Mouse (Mus musculus) MEL (cell line): Measurements from ENCODE around the gene Iqca. TPM values are rescaled to one million over a fixed set of nuclear protein-coding genes. Genes with fewer than 3 reads are reported as not detected.

Experiments used
- DNase-seq: peaks from one replicate; pipeline ENCODE4 v3.0.0; 2011; ENCODE audit warnings: low read depth, low spot score
- H3K27ac ChIP-seq: 2 replicates; pipeline ENCODE4 v1.5.1; 2012; ENCODE audit warnings: low read depth, mild to moderate bottlenecking, control low read depth, low read length, moderate library complexity; ENCODE audit not compliant: control insufficient read depth
- H3K27me3 ChIP-seq, 2 experiments: fragments of 150-350 bp in 1 of 2; sonication (generic) in 1 of 2; 2 replicates each; pipeline ENCODE4 v1.6.1; 2012; ENCODE audit warnings: low read length in 2 of 2, mild to moderate bottlenecking in 2 of 2, improper control_type of control experiment in 1 of 2, moderate library complexity in 1 of 2; ENCODE audit not compliant: insufficient read depth in 2 of 2, control insufficient read depth in 1 of 2
- H3K36me3 ChIP-seq, 2 experiments: 2 replicates each; pipeline ENCODE4 v1.6.1; 2012 to 2014; ENCODE audit warnings: low read length in 2 of 2, improper control_type of control experiment in 1 of 2, inconsistent platforms in 1 of 2, mild to moderate bottlenecking in 1 of 2; ENCODE audit not compliant: insufficient read depth in 2 of 2, control insufficient read depth in 1 of 2
- H3K4me1 ChIP-seq, 2 experiments: fragments of 150-350 bp in 1 of 2; sonication (generic) in 1 of 2; 2 replicates each; pipeline ENCODE4 v1.6.1; 2012; ENCODE audit warnings: low read length in 2 of 2, improper control_type of control experiment in 1 of 2, mild to moderate bottlenecking in 1 of 2; ENCODE audit not compliant: insufficient read depth in 2 of 2, control insufficient read depth in 1 of 2
- H3K4me3 ChIP-seq, 2 experiments: fragments of 150-350 bp in 1 of 2; sonication (generic) in 1 of 2; 2 replicates each; pipeline ENCODE4 v1.5.1; 2012; ENCODE audit warnings: low read depth in 2 of 2, low read length in 2 of 2, mild to moderate bottlenecking in 2 of 2, moderate library complexity in 2 of 2, control low read depth in 1 of 2, improper control_type of control experiment in 1 of 2; ENCODE audit not compliant: control insufficient read depth in 1 of 2, insufficient read depth in 1 of 2
- H3K79me2 ChIP-seq: 2 replicates; pipeline ENCODE4 v1.6.1; 2012; ENCODE audit warnings: mild to moderate bottlenecking, low read length, moderate library complexity; ENCODE audit not compliant: control insufficient read depth, poor library complexity, insufficient read depth
- H3K9ac ChIP-seq: 2 replicates; pipeline ENCODE4 v1.6.1; 2012; ENCODE audit warnings: low read depth, mild to moderate bottlenecking, control low read depth, low read length, moderate library complexity; ENCODE audit not compliant: control insufficient read depth, poor library complexity, severe bottlenecking
- H3K9me3 ChIP-seq: fragments of 150-350 bp; sonication (generic); replicated peaks from 2 replicates; pipeline ENCODE4 v1.6.1; 2012; ENCODE audit warnings: mild to moderate bottlenecking, low read length, improper control_type of control experiment, moderate library complexity; ENCODE audit not compliant: insufficient read depth
- CHD1 ChIP-seq: IDR thresholded peaks from 2 replicates; pipeline ENCODE4 v1.6.1; 2012; ENCODE audit warnings: low read depth, mild to moderate bottlenecking, inconsistent platforms, low read length, improper control_type of control experiment
- E2F4 ChIP-seq: IDR thresholded peaks from 2 replicates; pipeline ENCODE4 v1.6.1; 2011; ENCODE audit warnings: low read depth, low read length, improper control_type of control experiment, borderline replicate concordance
- ELF1 ChIP-seq: IDR thresholded peaks from 2 replicates; pipeline ENCODE4 v1.6.1; 2014; ENCODE audit warnings: low read depth, mild to moderate bottlenecking, inconsistent platforms, low read length, improper control_type of control experiment, moderate library complexity
- EP300 ChIP-seq, 2 experiments: IDR thresholded peaks; 2 replicates each; pipeline ENCODE4 v1.6.1; 2011; ENCODE audit warnings: improper control_type of control experiment in 2 of 2, low read length in 2 of 2, low read depth in 1 of 2, mild to moderate bottlenecking in 1 of 2
- GABPA ChIP-seq: IDR thresholded peaks from 2 replicates; pipeline ENCODE4 v1.6.1; 2012; ENCODE audit warnings: low read depth, mild to moderate bottlenecking, inconsistent platforms, low read length, improper control_type of control experiment, moderate library complexity
- HCFC1 ChIP-seq: IDR thresholded peaks from 2 replicates; pipeline ENCODE4 v1.6.1; 2012; ENCODE audit warnings: low read depth, mild to moderate bottlenecking, inconsistent platforms, low read length, improper control_type of control experiment, moderate library complexity
- KAT2A ChIP-seq: conservative IDR thresholded peaks from 2 replicates; pipeline ENCODE4 v1.6.1; 2012; ENCODE audit warnings: low read depth, low read length, improper control_type of control experiment, inconsistent platforms
- MAFK ChIP-seq: IDR thresholded peaks from 2 replicates; pipeline ENCODE4 v1.6.1; 2011; ENCODE audit warnings: low read depth, mild to moderate bottlenecking, low read length, improper control_type of control experiment, borderline replicate concordance
- MAZ ChIP-seq: IDR thresholded peaks from 2 replicates; pipeline ENCODE4 v1.6.1; 2012; ENCODE audit warnings: low read depth, mild to moderate bottlenecking, inconsistent platforms, low read length, improper control_type of control experiment
- MYC ChIP-seq: IDR thresholded peaks from 2 replicates; pipeline ENCODE4 v1.6.1; 2011; ENCODE audit warnings: low read depth, mild to moderate bottlenecking, low read length, improper control_type of control experiment, moderate library complexity
- NELFE ChIP-seq: IDR thresholded peaks from 2 replicates; pipeline ENCODE4 v1.6.1; 2011; ENCODE audit warnings: low read depth, low read length, improper control_type of control experiment
- POLR2AphosphoS2 ChIP-seq: IDR thresholded peaks from 2 replicates; pipeline ENCODE4 v1.6.1; 2011; ENCODE audit warnings: low read length, improper control_type of control experiment
- RCOR1 ChIP-seq: IDR thresholded peaks from 2 replicates; pipeline ENCODE4 v1.6.1; 2012; ENCODE audit warnings: low read depth, mild to moderate bottlenecking, inconsistent platforms, low read length, improper control_type of control experiment
- SIN3A ChIP-seq: IDR thresholded peaks from 2 replicates; pipeline ENCODE4 v1.6.1; 2012; ENCODE audit warnings: low read length, improper control_type of control experiment, inconsistent platforms
- USF1 ChIP-seq: IDR thresholded peaks from 2 replicates; pipeline ENCODE4 v1.6.1; 2014; ENCODE audit warnings: low read depth, mild to moderate bottlenecking, inconsistent platforms, low read length, improper control_type of control experiment, moderate library complexity
- USF2 ChIP-seq, 2 experiments: IDR thresholded peaks; 2 replicates each; pipeline ENCODE4 v1.6.1; 2011 to 2012; ENCODE audit warnings: improper control_type of control experiment in 2 of 2, low read length in 2 of 2, borderline replicate concordance in 1 of 2, inconsistent platforms in 1 of 2, low read depth in 1 of 2, mild to moderate bottlenecking in 1 of 2; ENCODE audit not compliant: insufficient read depth in 1 of 2
- ZC3H11A ChIP-seq: IDR thresholded peaks from 2 replicates; pipeline ENCODE4 v1.6.1; 2012; ENCODE audit warnings: low read depth, mild to moderate bottlenecking, inconsistent platforms, low read length, improper control_type of control experiment
- ZMIZ1 ChIP-seq: IDR thresholded peaks from 2 replicates; pipeline ENCODE4 v1.6.1; 2012; ENCODE audit warnings: low read depth, mild to moderate bottlenecking, inconsistent platforms, low read length, improper control_type of control experiment, moderate library complexity
- ZNF384 ChIP-seq: IDR thresholded peaks from 2 replicates; pipeline ENCODE4 v1.6.1; 2012; ENCODE audit warnings: low read depth, mild to moderate bottlenecking, inconsistent platforms, low read length, improper control_type of control experiment
- polyA plus RNA-seq, 2 experiments: library from polyadenylated mRNA; stranded (reverse) in 1 of 2; unstranded in 1 of 2; fragments of >175 nt in 1 of 2; fragments of >200 nt in 1 of 2; gene quantifications; 2 replicates each; pipeline versions ENCODE4 v1.2.1 to v1.2.4; 2012; ENCODE audit warnings: low replicate concordance in 2 of 2, low read depth in 1 of 2; ENCODE audit not compliant: insufficient read length in 2 of 2, insufficient read depth in 1 of 2, missing spikeins in 1 of 2
- total RNA-seq: library from RNA; depleted of rRNA; stranded (reverse); fragments of 300-350 nt; gene quantifications from 2 replicates; pipeline ENCODE4 v1.2.3, GENCODE M21; 2012

Iqca gene
- total and polyA plus RNA-seq, 3 experiments, result 0.39 TPM; not detected in 2

DNA sequence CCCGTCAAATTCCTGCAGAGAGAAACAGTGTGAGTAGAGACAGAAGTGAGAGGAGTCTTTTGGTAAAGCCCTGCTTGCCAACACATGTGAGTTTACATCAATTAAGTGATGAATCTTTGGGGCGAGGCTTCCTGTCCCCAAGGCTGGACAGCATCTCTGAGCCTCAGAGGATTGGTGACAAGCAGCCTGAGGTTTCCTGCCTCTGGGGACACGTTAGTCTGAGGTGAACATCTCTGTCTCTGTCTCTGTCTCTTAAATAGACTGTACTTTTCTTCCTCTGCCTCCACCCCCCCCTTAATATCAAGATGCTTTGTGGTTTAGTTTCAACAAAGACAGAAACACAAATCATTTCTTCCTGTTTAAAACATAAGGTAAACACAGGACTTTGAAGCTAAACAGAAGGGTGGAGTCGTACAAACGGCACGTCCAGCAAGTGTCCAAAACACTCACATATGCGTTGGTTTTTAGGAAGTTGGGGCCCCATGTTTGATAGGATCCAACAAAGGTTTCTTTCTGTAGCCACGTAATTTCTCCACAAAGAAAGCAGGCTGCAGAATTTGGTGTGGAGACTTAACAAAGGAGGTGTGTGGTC, 49.2 kb downstream of the Iqca start:
- Histone ChIP-seq H3K4me1 (no peaks in the 10 kb centered on the region), H3K9me3 (no peaks in the 10 kb centered on the region), H3K27me3 (no peaks in the 10 kb centered on the region), H3K4me3 (no peak overlapping the region), H3K9ac (no peak overlapping the region), H3K27ac (no peak overlapping the region), H3K36me3 (no peaks in the 10 kb centered on the region), H3K79me2 (no peaks in the 10 kb centered on the region)
- DNase-seq, result no peak
- TF ChIP-seq EP300 (IDR thresholded peaks at IDR 0.05; ENCODE audit: low read depth in 1 of 2, low read length in 2 of 2), result no peak

DNA sequence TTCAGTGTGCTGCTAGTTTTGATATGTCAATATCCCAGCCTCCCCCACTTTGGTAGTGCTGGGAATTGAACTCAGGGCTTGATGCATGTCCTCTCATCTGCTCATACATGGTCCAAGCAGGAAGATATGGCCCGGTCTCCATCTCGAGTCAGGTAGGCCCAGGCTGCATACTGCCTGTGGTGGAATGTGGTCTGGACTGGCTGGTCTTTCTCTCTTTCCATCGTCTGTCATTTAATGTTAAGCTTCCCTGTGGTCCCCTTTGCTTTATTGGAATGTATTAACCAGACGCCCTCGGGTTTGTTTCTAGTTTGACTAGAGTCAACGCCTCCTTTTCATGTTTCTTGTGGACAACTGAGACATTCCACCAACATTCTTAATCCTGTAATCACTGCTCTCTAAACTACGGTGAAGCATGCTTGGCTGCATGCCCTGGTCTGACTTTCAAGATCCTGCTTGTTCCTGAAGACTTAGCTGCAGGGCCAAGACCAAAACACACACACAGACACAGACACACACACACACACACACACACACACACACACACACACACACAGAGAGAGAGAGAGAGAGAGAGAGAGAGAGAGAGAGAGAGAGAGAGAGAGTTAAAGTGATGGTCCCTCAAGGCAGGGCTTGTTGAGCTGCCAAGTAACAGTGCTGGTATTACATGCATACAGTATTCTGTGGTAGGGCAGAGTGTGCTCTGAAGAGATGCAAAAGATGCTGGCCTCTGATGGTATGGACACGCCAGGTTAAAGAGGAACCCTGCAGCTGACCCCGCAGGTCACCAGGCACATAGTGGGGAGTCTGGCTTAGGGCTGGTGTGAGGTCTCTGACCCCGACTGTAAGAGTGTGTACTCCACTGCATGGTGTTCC, 52.6 kb downstream of the Iqca start:
- Histone ChIP-seq H3K36me3 (no peaks in the 10 kb centered on the region), H3K27ac (no peak overlapping the region), H3K9ac (no peak overlapping the region), H3K9me3 (no peaks in the 10 kb centered on the region), H3K27me3 (no peaks in the 10 kb centered on the region), H3K79me2 (no peaks in the 10 kb centered on the region), H3K4me1 (no peaks in the 10 kb centered on the region), H3K4me3 (no peak overlapping the region)
- DNase-seq, result no peak
- TF ChIP-seq RCOR1, result no peak
- TF ChIP-seq MAZ, result no peak
- TF ChIP-seq ZC3H11A, result no peak
- no peak for TF ChIP-seq ZNF384
- TF ChIP-seq GABPA, result no peak
- TF ChIP-seq USF1, result no peak
- TF ChIP-seq USF2 (IDR thresholded peaks at IDR 0.05; ENCODE audit: borderline replicate concordance in 1 of 2, insufficient read depth in 1 of 2, low read depth in 1 of 2, low read length in 2 of 2), result no peak
- TF ChIP-seq CHD1, result no peak
- TF ChIP-seq MAFK, result no peak
- no peak for TF ChIP-seq KAT2A
- no peak for TF ChIP-seq ELF1
- TF ChIP-seq HCFC1, result no peak
- TF ChIP-seq MYC, result no peak
- TF ChIP-seq SIN3A, result no peak
- no peak for TF ChIP-seq E2F4
- no peak for TF ChIP-seq NELFE
- TF ChIP-seq ZMIZ1, result no peak
- TF ChIP-seq POLR2AphosphoS2, result no peak
